Comparison of ENCODE assay signal across 8 mouse cellular contexts in genomic region chr17:15804008-15804812, GRCm38 (mm10). TPM values are rescaled to one million over a fixed set of nuclear protein-coding genes. Genes with fewer than 3 reads are reported as not detected.
DNase-seq lines count a peak whose midpoint lies in the region; ATAC-seq and TF ChIP-seq lines count a peak whose summit lies in the region.

No protein-coding gene starts in this region.

- 0 out of 2 replicates have a peak, but pooled peaks have one; percentile 38 for ATAC-seq in frontal cortex, adult (ENCODE audit: low TSS enrichment)
- ATAC-seq in granulocyte monocyte progenitor cell, adult 5-6 weeks (replicated peaks; ENCODE audit: poor library complexity, severe bottlenecking) = peak; percentile 87
- peak; percentile 90 for ATAC-seq in megakaryocyte progenitor cell, adult 5-6 weeks (replicated peaks; ENCODE audit: poor library complexity)
- no peak for ATAC-seq in erythroid progenitor cell, adult 5-6 weeks (replicated peaks; ENCODE audit: low FRiP score, poor library complexity, severe bottlenecking)

- no peak for DNase-seq in frontal cortex, postnatal 36 days (ENCODE audit: low spot score in 2 of 2)
- no peak for DNase-seq in spleen, adult 2 months (ENCODE audit: low read depth in 1 of 2, low spot score in 2 of 2)
- no peak for DNase-seq in spleen, adult 18-20 months
- DNase-seq in spleen, adult 12 weeks (ENCODE audit: low spot score) = no peak

- 41% methylated on average over 15 of the region's 15 CpGs for WGBS in spleen, adult 2 months

- no peak for TF ChIP-seq POLR2A in spleen, adult 2 months (IDR thresholded peaks at IDR 0.05; ENCODE audit: low read depth, low read length)

- no peak overlapping the region for H3K27ac ChIP-seq in spleen, adult 2 months (ENCODE audit: insufficient read depth, low read length)

- H3K36me3 ChIP-seq in spleen, adult 2 months (ENCODE audit: control insufficient read depth, insufficient read depth, low read length) = no peaks in the 10 kb centered on the region

- H3K4me3 ChIP-seq in spleen, adult 2 months (ENCODE audit: extremely low read depth, insufficient read depth, insufficient read length) = no peak overlapping the region

- no peaks in the 10 kb centered on the region for H3K4me1 ChIP-seq in spleen, adult 2 months (ENCODE audit: control insufficient read depth, insufficient read depth, insufficient read length)

- TF ChIP-seq CTCF in spleen, adult 2 months (IDR thresholded peaks at IDR 0.05; ENCODE audit: extremely low read depth, insufficient read depth, insufficient read length, insufficient replicate concordance) = peak; percentile 27; the same call in 1 of the 2 replicates

- no peaks in the 10 kb centered on the region for H3K27me3 ChIP-seq in spleen, adult 2 months (ENCODE audit: control insufficient read depth, insufficient read depth, low read length)

RNA-seq across cellular contexts. Expression of gene Rgmb, which starts 26.6 kb away (rescaled TPM):
- 11.4 and 12.9 TPM in 2 replicates for polyA plus RNA-seq in spleen, adult 2 months (2012; rRNA removed)
- total RNA-seq in granulocyte monocyte progenitor cell, adult 5-6 weeks (2014; fragmentation: Nextera tagmentation) = not detected in 2 replicates
- total RNA-seq in granulocyte monocyte progenitor cell, adult 5-6 weeks (2017) = not detected in 2 replicates
- total RNA-seq in megakaryocyte progenitor cell, adult 5-6 weeks (2015) = 0.05 TPM in 1 of 2 replicates, not detected in the other
- total RNA-seq in megakaryocyte progenitor cell, adult 5-6 weeks (2017) = 0.04 and 0.14 TPM in 2 replicates
- total RNA-seq in erythroid progenitor cell, adult 5-6 weeks (2015; ENCODE audit: low replicate concordance) = not detected in 2 replicates
- not detected in 2 replicates for total RNA-seq in erythroid progenitor cell, adult 5-6 weeks (2017; ENCODE audit: low replicate concordance)
